Mouse (Mus musculus) layer of hippocampus, adult 2 months (tissue): ENCODE measurements around the gene Dguok. TPM values are rescaled to one million over a fixed set of nuclear protein-coding genes. Genes with fewer than 3 reads are reported as not detected.
A peak's percentile ranks its signal among the peaks of the same experiment; 100 is the strongest.

ENCODE experiments used
- DNase-seq, 2 experiments: peaks; one replicate each; pipeline ENCODE4 v3.0.0; 2022; ENCODE audit warnings: low spot score in 2 of 2
- H3K27ac ChIP-seq: fragments of 200-600 bp; 2 replicates; pipeline ENCODE4 v1.8.1; 2022
- H3K4me3 ChIP-seq: fragments of 200-600 bp; 2 replicates; pipeline ENCODE4 v1.8.1; 2022; ENCODE audit warnings: mild to moderate bottlenecking
- CTCF ChIP-seq: fragments of 200-600 bp; conservative IDR thresholded peaks from 2 replicates; pipeline ENCODE4 v1.8.1; 2022; ENCODE audit warnings: antibody characterized with exemption, mild to moderate bottlenecking, moderate library complexity
- total RNA-seq, 2 experiments: library from RNA; stranded (reverse); gene quantifications; 2 replicates each; pipeline ENCODE4 v1.2.3; 2021

The Dguok gene
- total RNA-seq, 2 experiments from 2014 or later = 36.8 to 38.6 TPM

GRCm38 (mm10) chr6:83512495-83512894 is 5.7 kb upstream of the Dguok start:
- TF ChIP-seq CTCF = peak; percentile 88
- Histone ChIP-seq H3K27ac (no peak overlapping the region), H3K4me3 (no peak overlapping the region)
- DNase-seq = peak; percentile 38 to 74

- H3K4me3 ChIP-seq = no peak overlapping the region
- TF ChIP-seq CTCF = peak; percentile 53
- peak overlapping the region; percentile 56; the same call in 1 of the 2 replicates for H3K27ac ChIP-seq
- DNase-seq = no peak
Observed at GRCm38 (mm10) chr6:83510210-83510609, 3.4 kb upstream of the Dguok start.

- peak in 1 of 2 experiments; percentile 47 for DNase-seq
- H3K27ac ChIP-seq = peak overlapping the region; percentile 56; the same call in 1 of the 2 replicates
- no peak overlapping the region for H3K4me3 ChIP-seq
- TF ChIP-seq CTCF = peak; percentile 38
Observed at GRCm38 (mm10) chr6:83509442-83509841, 2.7 kb upstream of the Dguok start.

GRCm38 (mm10) chr6:83507168-83507546 is 388 bp upstream of the Dguok start:
- DNase-seq = no peak
- Histone ChIP-seq H3K4me3 (peak overlapping the region; percentile 87), H3K27ac (peak overlapping the region; percentile 98)
- TF ChIP-seq CTCF = no peak

GRCm38 (mm10) chr6:83505554-83505953 is 1.2 kb downstream of the Dguok start:
- TF ChIP-seq CTCF = no peak
- DNase-seq = no peak
- peak overlapping the region; percentile 98 for H3K27ac ChIP-seq
- peak overlapping the region; percentile 87; the same call in 1 of the 2 replicates for H3K4me3 ChIP-seq

GRCm38 (mm10) chr6:83503361-83503760 is 3.4 kb downstream of the Dguok start:
- H3K4me3 ChIP-seq = no peak overlapping the region
- no peak for DNase-seq
- H3K27ac ChIP-seq = peak overlapping the region; percentile 58; the same call in 1 of the 2 replicates
- TF ChIP-seq CTCF = no peak

- peak in 1 of 2 experiments; percentile 28 for DNase-seq
Observed at GRCm38 (mm10) chr6:83502656-83503055, 4.1 kb downstream of the Dguok start.

GRCm38 (mm10) chr6:83501524-83502310 is 5.1 kb downstream of the Dguok start:
- Histone ChIP-seq H3K27ac (peak overlapping the region; percentile 58), H3K4me3 (no peak overlapping the region)
- DNase-seq = no peak
- TF ChIP-seq CTCF = no peak

More at GRCm38 (mm10) chr6:83502656-83503055, 4.1 kb downstream of the Dguok start:
- no peak for TF ChIP-seq CTCF
- Histone ChIP-seq H3K27ac (peak overlapping the region; percentile 58), H3K4me3 (no peak overlapping the region)

- no peak for DNase-seq
- H3K27ac ChIP-seq = no peak overlapping the region
- H3K4me3 ChIP-seq = no peak overlapping the region
- peak; percentile 69 for TF ChIP-seq CTCF
Observed at GRCm38 (mm10) chr6:83500462-83500861, 6.3 kb downstream of the Dguok start.

GRCm38 (mm10) chr6:83499078-83499477 is 7.7 kb downstream of the Dguok start:
- no peak for TF ChIP-seq CTCF
- Histone ChIP-seq H3K27ac (peak overlapping the region; percentile 52; the same call in 1 of the 2 replicates), H3K4me3 (no peak overlapping the region)
- peak in 1 of 2 experiments; percentile 27 for DNase-seq

GRCm38 (mm10) chr6:83496753-83497710 is 9.7 kb downstream of the Dguok start:
- no peak for TF ChIP-seq CTCF
- DNase-seq = no peak
- Histone ChIP-seq H3K4me3 (no peak overlapping the region), H3K27ac (0 out of 2 replicates have a peak overlapping the region, but pooled peaks have one; percentile 19)

- H3K27ac ChIP-seq = no peak overlapping the region
- no peak for TF ChIP-seq CTCF
- H3K4me3 ChIP-seq = no peak overlapping the region
- no peak for DNase-seq
Observed at GRCm38 (mm10) chr6:83496009-83496752, 10.6 kb downstream of the Dguok start.
